Mouse (Mus musculus) heart, adult 18-20 months (tissue): Measurements from ENCODE around the gene Spin1. TPM values are rescaled to one million over a fixed set of nuclear protein-coding genes. Genes with fewer than 3 reads are reported as not detected.

ENCODE experiments used
- DNase-seq, 2 experiments: peaks; one replicate each; pipeline ENCODE4 v3.0.0; 2021 to 2022; ENCODE audit warnings: mixed read lengths in 1 of 2
- total RNA-seq, 2 experiments: library from RNA; stranded (reverse); gene quantifications; 2 replicates each; pipeline ENCODE4 v1.2.3; 2021

The Spin1 gene
- total RNA-seq, 2 experiments from 2014 or later = 32.9 to 38.2 TPM

DNA sequence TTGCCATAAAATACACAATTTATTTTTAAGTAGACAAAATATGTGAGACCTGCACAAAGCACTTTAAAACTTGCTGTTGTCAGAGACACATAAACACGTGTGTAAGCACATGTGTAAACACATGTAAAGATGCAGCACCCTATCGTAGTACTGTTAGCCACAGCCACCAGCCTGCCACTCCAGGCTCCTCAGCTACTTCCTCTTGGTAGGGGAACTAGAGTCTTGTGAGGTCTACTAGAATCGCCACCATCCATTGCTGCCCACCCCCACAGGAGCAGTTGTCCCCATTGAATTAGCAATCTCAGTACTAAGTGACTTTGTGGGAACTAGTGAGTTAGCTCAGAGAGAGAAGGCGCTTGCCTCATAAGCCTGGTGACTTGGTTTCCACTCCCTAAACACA lies 35.6 kb downstream of the Spin1 start:
- DNase-seq = no peak

DNA sequence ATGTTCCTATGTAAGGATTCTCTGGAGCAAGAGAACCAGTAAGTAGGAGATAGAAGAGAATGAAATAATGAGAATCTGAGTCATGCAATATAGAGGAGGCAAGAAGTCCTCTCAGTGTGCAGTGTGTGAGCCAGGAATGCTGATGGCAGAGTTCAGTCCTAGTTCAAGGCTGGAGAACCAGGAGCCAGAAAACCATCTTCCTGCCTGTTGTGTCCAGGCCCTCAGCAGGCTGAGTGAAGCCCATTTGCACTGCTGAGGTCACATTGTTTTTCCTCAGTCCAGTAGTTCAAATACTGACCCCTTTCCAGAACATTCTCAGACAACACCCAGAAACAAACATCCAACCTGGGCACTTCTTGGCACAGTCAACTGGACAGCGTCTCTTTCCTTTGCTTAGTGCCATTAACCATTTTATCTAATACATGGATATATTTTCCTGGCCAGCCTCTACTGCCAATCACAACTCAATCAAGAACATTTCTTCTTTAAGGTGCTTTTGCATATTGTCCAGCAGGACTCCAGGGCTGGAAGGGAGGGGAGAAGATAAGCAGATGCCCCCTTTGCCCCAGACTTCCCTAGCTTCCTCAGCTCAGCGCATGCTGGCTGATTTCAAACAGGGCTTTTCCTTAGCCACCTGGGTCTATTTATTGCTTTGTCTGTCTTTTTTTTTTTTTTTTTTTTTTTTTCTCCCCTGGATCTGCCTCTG lies 36.5 kb downstream of the Spin1 start:
- no peak for DNase-seq

DNA sequence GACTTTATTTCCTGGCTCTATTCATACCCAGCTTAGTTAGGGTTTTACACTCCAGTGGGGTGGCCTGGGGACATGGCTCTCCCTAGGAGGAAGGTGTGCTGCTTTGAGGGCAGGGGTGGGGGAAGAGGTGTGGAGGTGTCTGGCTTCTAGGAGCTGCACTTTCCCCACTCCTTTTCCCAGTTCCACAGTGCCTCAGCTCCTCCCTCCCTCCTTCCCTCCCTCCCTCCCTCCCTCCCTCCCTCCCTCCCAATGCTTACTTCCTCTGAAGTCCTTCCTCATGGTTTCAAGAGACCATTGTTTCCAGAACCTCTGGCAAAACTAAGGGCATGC lies 37.0 kb downstream of the Spin1 start:
- no peak for DNase-seq

DNA sequence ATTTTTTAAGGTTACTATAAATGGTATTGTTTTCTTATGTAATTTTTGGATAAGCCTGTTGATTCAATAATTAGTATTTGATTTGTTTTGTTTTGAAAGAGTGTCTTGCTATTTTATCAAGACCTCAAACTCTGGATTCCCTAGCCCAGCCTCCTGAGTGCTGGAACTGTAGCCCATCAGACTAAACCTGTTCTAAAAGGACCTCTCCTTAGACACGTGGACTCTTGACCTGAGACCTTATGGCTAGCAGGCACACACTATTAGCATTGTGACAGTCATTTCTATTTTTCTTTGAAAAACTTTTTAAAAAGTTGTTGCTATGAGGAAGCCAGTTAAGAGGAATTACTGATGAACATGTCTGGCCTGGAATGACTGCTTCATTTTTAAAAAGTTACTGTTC lies 46.4 kb downstream of the Spin1 start:
- no peak for DNase-seq

DNA sequence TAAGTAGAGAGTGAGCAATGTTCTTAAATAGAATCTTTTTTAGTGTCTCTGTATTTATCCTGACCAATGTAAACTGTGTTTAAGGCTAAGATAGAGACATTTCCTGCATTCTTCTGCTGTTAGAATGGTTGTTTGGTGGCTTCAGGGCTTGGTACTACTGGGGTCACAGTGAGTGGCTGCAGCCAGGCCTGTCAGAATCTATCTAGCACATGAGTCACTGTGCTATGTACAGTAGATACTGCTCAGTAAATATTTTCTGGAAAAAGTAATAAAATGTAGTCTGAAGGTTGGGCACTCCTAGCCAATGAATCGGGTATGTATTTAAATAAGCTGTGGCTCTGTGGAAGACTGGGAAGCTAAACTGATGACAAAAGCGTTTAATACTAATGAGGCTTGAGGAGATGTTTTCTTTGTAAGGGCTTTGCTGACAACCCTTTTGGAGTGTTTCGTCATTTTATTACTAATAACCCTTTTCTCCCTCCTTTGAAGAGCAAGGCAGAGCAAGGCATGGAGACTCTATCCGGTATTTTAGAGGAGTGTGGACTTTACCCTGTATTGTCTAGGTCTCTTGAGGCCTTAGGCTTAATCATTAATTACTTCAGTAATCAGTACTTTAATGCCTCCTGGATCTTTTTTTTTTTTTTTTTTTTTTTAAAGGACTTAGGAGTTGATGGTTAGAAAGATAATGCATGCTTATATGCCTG lies 52.4 kb downstream of the Spin1 start:
- no peak for DNase-seq

DNA sequence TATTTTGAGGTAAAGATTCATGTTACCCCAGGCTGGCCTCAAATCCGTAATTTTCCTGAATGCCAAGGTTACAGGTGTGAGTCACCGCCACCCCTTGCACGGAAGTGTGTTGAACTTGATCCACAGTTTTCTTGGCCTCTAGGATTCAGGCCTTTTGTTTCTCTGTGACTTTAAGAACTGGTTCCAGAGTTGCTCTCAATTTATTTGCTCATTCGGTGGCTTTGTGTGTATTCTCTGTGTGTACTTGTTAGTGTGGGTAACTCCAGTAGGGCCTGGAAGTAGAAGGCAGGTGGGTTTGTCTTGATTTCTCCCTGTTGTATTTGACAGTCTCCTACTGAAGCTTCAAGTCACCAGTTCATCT lies 53.0 kb downstream of the Spin1 start:
- no peak for DNase-seq

DNA sequence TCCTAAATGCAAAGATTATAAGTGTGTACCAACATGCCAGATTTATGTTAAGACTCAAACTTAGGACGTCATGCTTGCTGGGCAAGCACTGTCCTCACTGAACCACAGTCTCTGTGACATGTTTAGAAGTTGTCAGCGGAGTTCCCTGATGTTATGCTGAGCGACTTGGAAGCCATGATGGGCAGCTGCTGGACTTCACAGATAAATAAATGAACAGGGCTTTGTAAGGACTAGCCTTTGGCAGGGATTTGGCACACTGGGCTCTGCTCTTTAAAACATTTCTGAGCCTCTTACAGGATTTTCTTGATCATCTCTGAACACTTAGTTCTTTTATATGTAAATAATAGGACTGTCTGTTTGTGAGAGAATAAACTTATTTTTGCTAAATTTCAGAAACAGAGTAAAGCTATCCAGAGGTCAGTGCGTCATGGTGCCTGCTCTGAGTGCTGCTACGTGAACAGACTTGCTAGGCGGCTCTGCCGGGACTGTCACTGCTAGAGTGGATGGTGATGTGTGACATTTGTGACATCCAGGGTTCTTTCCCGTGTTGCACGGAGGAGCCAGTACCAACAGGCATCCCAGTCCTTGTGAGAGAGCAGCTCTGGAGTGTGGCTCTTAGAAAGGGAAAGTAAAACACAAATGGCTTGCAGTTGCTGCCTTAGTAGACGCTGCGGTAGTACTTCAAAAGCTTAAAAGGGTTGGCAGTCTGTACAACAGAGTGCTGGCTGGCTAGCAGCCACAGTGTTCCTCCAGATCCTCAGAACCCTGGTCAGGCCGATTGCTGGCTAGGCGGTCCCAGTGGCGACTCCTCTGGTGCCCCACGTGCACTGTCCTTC lies 54.7 kb downstream of the Spin1 start:
- no peak for DNase-seq

DNA sequence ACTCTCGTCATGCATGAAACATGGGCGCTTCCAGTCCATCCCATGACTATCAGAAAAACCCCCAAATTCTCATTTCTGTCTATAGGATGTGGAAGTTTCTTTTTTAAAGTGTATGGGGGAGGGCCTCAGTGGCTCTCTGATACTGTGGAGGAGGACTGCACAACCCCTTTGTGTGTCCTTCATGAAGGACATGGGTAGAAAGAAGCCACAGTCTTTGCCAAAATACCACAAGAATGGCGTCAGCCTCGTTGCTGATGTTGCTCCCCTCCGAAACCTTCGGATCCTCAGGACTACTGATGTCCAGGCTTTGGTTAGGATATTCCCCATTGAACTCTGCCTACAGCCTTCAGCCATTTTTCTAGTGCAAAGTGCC lies 55.3 kb downstream of the Spin1 start:
- no peak for DNase-seq

DNA sequence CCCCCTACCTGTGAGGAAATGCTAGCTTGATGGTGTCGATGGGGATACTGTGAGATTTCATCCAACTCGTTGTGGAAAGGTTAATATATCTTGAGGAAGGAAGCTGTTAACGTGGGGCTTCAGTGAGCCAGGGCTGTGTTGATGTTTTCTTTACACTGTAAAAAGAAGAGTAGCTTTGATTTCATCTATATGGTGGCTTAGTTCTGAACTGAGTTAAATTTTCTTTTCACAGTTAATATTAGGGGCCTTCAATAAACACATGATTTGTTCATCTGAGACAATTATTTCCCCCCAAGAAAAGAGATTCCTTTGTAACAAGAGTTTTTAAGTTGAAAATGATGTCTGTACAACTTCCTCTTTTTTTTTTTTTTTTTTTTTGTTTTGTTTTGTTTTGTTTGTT lies 56.6 kb downstream of the Spin1 start:
- no peak for DNase-seq

DNA sequence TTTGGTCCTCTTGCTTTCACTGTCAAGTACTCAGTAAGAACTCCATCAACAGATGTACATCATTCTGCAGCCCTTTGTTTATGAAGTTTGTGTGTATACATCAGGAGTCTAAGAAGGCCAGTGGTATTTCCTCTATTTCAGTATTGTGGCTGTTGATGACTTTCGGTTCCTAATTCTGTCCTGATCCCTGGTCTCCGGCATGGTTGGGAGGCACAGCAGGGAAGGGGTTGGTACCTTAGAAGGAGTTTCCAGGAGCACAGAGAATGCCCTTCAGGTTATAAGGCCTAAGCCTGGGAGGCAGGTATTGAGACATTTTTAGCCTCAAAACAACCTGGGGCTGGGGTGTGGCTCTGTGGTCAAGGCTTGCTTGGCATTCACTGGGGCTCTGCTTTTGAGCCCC lies 61.0 kb downstream of the Spin1 start:
- DNase-seq = no peak

DNA sequence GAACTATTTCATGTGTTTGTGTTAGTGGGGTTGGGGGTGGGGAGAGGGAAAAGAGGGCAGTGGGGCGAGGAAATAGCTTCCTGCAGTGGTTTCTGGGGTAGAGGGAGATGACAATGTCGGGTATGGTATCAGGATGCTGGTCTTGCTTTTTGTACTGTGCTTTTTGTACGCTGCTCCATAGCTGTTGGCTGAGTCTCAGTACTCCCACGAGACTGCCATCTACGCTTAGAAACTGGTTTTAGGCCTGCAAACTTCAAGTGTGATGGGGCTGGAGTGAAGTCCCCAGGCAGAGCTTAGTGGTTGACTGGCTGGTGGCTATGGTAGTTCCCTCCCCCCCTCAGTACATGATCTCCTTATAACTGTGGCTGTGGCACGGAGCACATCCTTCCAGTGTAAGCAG lies 61.6 kb downstream of the Spin1 start:
- no peak for DNase-seq

DNA sequence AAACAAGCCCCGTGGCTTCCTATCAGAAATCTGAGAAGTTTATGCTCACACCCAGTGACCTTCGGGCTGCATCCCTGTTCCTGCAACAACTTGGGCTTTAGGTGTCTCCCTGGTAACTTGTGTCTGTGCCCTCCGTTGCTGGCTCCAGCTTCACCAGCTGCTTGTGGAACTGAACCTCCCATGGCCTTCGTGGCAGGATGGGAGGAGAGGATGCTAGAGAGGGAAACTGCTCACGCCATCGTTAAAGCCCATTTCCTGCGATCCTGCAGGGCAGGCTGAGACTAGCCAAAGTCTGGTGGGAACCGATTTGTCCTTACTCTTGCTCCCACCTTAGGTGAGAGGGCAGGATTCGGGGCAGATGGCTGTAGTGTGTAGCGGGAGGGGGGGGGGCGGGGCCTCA lies 66.0 kb downstream of the Spin1 start:
- DNase-seq = no peak

DNA sequence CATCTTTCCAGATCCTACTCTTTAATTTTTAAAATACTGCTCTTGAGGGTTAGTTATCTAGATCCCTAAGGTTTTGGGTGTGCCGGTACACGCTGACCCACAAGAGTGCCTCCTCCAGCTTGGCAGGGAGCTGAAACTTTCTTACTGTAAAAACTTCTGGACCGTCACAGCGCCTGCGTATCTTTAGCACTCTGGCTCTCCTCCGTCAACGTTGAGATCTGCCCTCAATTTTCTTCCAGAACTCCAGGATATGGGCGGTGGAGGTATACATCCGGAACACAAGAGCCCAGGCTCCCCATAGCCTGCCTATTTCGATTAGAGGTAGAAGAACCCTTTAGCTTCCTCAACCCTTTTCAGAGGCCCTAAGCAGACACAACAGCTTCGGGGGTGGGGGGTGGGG lies 69.5 kb downstream of the Spin1 start:
- peak; percentile 41 to 59 for DNase-seq

DNA sequence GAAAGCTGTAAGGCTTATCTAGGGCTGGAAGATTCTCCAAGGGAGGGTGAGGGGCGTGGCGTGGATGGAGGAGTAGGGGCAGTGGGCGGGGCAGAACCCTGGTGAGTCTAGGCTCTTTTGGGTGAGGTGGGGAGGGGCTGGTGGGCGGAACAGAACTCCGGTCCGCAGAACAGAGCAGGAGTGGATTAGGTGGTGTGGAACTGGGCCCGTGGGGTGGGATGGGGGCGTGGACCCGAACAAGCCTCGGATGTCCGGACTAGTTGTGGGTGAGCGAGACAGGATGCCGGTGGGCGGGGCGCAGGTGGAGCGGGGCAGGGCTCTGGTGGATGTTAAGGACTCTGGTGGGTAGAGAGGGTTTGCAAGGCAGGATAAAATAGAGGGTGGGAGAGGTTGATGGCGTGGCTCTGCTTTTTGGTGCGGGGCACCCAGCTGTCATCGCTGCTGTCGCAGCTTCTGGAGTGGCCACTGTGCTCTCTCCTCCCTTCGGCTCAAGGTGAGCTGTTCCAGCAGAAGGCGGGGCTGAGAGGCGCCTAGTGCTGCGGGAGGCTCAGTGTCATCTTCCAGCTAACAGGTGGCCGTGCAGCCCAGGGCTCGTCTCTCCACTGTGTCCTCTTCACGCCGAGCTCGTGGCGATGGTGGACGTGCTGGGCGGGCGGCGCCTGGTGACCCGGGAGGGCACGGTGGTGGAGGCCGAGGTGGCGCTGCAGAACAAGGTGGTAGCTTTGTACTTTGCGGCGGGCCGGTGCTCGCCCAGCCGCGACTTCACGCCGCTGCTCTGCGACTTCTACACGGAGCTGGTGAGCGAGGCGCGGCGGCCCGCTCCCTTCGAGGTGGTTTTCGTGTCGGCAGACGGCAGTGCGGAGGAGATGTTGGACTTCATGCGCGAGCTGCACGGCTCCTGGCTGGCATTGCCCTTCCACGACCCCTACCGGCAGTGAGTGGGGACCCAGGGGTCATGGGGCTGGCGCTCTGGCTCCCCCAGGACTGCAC lies 70.3 kb downstream of the Spin1 start, which contains the start of gene Nxnl2:
TSS of gene Nxnl2 (plus strand) at position 332 of the 990 bp plus-strand sequence.
- peak; percentile 70 to 71 for DNase-seq

DNA sequence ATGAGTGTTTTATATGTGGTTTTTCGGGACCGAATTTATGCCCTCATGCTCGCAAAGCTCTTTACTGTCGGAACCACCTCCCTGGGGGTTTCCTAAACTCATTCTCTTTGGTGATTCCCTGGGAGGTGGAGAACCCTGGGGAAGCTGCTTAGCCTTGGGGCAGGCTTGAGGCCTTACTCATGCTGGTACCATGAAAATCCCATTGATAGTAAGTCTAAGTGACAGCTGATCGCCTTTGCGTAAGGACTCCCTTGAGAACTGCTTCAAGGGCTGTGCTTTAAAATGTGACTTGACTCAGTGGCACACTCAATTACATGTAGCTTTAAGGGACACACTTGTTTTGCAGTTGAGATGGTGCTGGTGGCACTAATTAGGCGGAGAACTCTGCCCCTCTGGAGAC lies 71.9 kb downstream of the Spin1 start:
- no peak for DNase-seq

DNA sequence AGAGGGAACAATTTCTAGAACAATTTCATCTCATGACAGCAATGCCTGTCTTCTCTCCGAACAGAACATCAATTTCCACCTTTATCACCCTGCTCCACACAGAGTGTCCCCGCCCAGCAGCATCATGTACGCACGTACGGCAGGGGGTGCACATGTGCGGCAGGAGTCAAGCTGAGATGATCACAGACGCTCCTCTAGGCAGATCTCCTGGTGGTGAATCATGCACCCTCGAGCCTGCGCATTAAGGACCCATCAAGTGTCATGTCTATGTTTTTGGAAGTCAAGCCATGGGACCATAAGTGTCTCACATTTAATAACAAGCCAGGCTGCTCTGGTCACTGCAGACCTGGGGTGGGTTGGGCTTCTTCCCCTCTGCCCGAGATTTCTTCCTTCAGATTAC lies 78.3 kb downstream of the Spin1 start:
- no peak for DNase-seq

DNA sequence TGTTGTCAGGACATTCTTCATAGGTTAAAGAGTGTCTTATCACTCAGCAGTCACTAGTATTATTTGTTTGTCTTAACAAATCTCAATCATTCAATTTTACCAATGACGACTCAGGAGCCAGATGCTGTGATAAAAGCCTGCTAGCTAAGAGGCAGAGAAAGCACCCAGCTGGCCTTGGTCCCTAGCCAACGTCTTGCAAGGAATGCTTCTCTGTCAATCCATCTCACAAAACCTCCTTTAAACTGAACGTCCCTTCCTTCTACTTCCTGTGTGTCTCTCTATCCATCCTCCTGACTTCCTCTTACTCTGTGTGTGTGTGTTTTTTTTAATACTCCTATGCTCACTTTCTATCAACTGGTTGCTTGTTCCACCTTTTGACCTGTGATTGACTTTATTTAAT lies 78.7 kb downstream of the Spin1 start:
- DNase-seq = no peak

DNA sequence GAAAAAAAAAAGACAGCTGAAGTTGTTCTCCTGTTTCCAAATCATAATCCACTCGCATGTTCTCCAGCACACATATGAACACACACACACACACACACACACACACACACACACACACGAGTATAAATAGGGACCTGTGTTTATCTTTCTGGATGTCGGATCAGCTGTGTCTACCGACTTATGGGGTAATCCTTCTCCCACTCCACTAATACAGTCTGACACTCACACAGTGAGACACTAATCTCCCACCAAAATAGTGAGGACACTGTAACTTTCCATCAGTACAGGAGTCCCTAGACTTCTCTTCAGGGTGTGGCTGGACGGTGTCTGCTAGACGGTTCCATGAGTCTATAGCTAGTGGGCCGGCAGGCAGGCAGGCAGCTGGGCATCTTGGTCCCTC lies 81.6 kb downstream of the Spin1 start:
- no peak for DNase-seq

DNA sequence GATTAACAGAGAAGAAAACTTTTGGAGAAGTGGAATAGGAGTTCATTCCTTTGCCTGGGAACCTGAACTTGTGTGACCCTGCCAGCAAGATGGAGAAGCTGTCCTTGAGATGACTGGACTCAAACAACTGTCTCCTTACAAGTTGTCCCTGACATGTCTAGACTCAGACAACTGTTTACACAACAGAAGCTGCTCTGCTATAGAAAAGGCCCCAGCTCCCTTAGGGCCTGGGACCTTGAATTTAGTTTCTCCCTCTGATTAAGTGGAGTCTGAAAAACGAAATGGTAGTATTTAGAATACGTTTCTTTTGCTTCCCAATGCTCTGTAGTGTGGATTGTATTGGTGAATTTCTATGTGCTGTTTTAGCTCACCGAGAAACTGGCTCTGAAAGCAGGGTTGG lies 84.2 kb downstream of the Spin1 start:
- DNase-seq = no peak

DNA sequence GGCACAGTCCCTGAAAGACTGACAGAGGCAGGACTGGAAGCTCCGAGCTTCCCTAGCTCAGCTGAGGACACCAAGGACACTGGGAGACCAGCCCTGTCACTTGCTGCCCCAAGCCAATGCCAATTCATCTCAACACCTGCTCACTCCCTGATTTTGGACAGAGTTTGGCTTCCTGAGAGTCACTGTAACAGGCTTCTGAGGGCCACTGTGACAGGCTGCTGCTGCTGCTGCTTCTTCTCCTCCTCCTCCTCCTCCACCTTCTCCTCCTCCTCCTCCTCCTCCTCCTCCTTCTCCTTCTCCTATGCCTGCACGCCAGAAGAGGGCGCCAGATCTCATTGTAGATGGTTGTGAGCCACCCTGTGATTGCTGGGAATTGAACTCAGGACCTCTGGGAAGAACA lies 89.7 kb downstream of the Spin1 start:
- DNase-seq = no peak

DNA sequence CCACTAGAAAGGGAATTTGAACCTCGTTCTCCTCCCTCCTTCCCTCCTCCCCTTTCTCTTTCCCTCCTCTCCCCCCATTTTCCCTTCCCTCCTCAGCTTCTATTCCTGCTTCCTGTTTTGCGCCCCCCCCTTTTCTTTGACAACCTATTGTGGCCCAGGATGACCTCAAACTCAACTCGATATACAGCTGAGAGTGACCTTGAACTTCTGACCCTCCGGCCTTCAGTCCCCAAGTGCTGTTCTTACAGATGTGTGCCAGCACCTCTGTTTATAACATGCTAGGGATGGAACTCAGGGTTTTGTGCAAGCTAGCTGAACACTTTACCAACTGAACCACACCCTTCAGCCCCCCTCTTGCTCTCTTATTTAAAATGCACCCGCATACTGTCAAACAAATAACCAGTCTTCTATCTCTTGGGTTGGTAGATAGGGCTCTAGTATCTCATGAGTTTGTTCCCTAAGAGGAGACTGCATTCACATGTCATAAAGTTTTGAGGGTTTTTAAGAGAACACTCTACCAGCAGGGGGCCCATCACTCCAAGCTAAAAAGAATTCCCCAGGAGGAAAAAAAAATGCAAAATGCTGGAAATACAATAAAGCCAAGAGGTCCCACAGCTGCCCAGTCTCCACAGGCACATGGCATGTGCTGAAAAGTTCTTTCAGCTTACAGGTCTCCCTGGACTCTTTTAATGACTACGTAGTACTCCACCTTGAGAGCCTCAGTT lies 90.9 kb downstream of the Spin1 start:
- peak; percentile 34 to 66 for DNase-seq

DNA sequence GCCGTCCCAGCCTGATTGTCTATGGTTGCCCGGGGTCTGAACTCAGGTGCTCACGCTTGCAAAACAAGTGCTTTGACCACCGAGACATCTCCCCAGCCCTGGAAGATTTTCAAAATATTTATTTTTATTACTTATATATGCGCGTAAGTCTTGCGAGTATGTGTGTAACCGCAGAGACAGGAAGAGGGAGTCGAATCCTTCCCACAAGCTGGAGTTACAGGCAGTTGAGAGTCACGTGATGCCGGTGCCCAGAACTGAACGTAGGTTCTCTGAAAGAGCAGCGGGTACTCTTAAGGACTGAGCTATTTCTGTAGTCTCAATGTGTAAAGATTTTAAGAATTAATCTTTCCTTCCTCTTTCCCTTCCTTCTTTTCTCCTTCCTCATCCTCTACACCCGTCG lies 93.2 kb downstream of the Spin1 start:
- no peak for DNase-seq
